Mouse (Mus musculus) hematopoietic multipotent progenitor cell, adult 10-12 weeks (in vitro differentiated cells): ENCODE data around the gene Baat. TPM values are rescaled to one million over a fixed set of nuclear protein-coding genes. Genes with fewer than 3 reads are reported as not detected.

Experiments
- polyA plus RNA-seq: library from polyadenylated mRNA; stranded (reverse); fragments of >175 nt; gene quantifications from 2 replicates; pipeline ENCODE4 v1.2.3, GENCODE M21; 2012; ENCODE audit warnings: low replicate concordance

Gene Baat
- not detected in 2 replicates for polyA plus RNA-seq

DNA sequence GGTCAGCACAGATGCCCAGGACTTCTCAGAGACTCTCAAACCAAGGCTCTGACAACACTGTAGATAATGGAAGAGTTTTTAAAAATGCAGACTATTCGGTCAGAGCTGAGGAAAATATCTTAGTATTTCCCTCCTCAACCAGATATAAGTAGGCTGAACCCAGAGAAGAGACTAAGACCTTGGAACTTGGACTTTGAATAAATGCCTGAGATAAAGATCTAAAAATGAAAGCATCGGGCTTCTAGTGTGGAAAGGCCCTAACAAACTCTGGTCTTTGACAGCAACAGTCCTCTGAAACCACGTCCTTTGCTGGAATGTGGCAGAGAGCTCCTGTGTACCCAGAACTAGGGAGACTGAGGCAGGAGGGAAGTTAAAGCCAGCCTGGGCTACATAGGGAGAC is at the start of gene Baat:
Gene Baat (minus strand): TSS at position 172 of the 400 bp plus-strand sequence.

GRCm38 (mm10) chr4:49549383-49549782 is 43.0 kb upstream of the Baat start, which contains the start of gene Aldob:
Gene Aldob (minus strand): TSS chr4:49549546.

DNA sequence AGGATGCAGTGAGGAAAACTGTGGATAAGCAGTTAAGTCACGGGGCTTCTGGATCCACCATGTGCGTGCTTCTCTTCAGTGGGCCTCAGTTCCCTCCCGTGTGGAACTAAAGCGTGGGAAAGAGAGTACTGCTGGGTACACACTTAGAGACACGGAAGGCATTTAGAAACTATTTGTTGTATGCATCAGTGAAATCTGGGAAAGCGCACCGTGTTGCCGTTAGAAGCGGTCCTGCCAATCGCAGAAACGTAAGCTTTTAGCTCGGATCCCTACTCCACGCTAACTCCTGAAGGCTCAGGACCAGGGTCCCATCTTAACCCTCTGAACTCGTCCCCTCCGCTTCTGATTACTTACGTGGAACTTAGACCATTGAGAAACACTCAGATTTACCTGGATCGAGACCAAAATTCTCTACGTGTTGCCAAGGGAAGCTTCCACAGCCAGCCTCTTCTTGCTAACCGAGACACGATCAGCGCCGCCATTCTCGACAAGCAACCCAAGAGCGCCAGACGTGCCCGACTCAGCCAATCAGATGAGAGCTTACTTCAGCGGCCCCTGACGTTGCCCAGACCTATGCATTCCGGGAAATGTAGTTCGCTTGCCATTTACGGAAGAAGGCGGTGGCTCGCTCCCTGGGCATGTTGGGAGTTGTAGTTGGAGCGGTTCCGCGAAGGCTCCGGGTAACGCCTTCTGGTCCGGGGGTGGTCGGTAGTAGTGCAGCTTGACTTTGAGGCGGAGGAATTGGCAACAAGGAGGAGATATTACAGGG is 14.4 kb upstream of the Baat start, which contains the start of the genes Mrpl50 and Zfp189:
Gene Mrpl50 (minus strand): TSS at position 522 of the 769 bp plus-strand sequence.
Gene Zfp189 (plus strand): TSS at position 605 of the 769 bp plus-strand sequence.

GRCm38 (mm10) chr4:49473435-49474100 is 32.8 kb downstream of the Baat start, which contains the start of gene Acnat1:
Gene Acnat1 (minus strand): TSS chr4:49473912.

Other genes with a start within 250 kb of the Baat start
- not detected in 2 replicates for gene Acnat2, start 98.4 kb downstream of the Baat start, polyA plus RNA-seq
- gene Acnat1, start 32.6 kb downstream of the Baat start, polyA plus RNA-seq, result 0.15 TPM in 1 of 2 replicates, not detected in the other
- 0.83 and 2.4 TPM in 2 replicates for gene Mrpl50, start 14.5 kb upstream of the Baat start, polyA plus RNA-seq
- gene Zfp189, start 14.6 kb upstream of the Baat start, polyA plus RNA-seq, result 1.2 and 1.6 TPM in 2 replicates
- gene Aldob, start 43.0 kb upstream of the Baat start, polyA plus RNA-seq, result not detected in 2 replicates
- 0.62 TPM in 1 of 2 replicates, not detected in the other for gene Tmem246, start 91.3 kb upstream of the Baat start, polyA plus RNA-seq
- gene Rnf20, start 125.4 kb upstream of the Baat start, polyA plus RNA-seq, result 32.6 and 58.2 TPM in 2 replicates
- not detected in 2 replicates for gene Ppp3r2, start 175.5 kb upstream of the Baat start, polyA plus RNA-seq